Mouse (Mus musculus): ENCODE data around the gene Exoc2. TPM values are rescaled to one million over a fixed set of nuclear protein-coding genes. Genes with fewer than 3 reads are reported as not detected.

Exoc2 gene
- polyA plus RNA-seq, 1 experiment from 2014 or later = 47.0 TPM

DNA sequence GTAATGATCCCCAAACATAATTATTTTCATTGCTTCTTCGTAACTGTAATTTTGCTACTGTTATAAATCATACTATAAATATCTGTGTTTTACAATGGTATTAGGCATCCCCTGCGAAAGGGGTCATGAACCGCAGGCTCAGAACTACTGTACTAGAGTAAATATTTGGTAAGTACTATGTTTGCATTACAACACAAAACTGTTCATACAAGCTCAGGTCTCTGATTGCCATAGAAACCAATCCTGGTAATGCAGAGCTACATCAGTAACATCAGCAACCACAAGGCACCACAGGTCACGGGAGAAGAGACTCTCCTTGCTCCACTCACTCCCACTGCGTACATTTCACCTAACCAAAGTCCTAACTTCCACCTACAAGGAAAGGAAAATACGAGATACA lies 49.6 kb downstream of the Exoc2 start:
- Histone ChIP-seq H3K9me3 (ENCODE audit: low read depth, low read length) (no peaks in the 10 kb centered on the region), H3K27ac (ENCODE audit: low read depth) (no peak overlapping the region), H3K4me3 (ENCODE audit: low read depth, low read length) (no peak overlapping the region), H3K27me3 (ENCODE audit: insufficient read depth, low read length) (no peaks in the 10 kb centered on the region), H3K9ac (no peak overlapping the region), H3K4me2 (no peak overlapping the region), H3K4me1 (ENCODE audit: insufficient read depth) (no peaks in the 10 kb centered on the region), H3K36me3 (ENCODE audit: insufficient read depth) (peaks cover 10% of the 10 kb centered on the region; the same call in 1 of the 2 replicates)
- DNase-seq = no peak
- no peak for TF ChIP-seq CTCF (IDR thresholded peaks at IDR 0.05; ENCODE audit: low read depth)
- ATAC-seq (ENCODE audit: insufficient read depth) = no peak
- 70% methylated on average over 6 of the region's 6 CpGs for WGBS

DNA sequence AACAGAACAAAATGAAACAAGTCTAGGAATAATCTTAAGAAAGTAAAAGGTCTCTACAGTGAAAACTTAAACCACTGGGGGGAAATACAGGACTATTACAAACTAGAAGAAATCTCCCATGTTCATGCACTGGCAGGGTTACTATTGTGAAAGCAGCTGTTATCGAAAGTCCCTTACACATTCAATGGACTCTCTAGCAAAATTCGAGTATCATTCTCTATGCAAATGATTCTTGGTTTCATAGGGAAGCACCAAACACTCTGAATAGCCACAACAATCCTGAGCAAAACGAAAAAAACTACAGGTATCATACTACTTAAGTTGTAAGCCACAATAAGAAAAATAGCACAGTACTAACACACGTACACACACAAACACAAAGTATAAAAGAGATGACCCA lies 52.0 kb downstream of the Exoc2 start:
- 87% methylated on average over 4 of the region's 4 CpGs for WGBS
- Histone ChIP-seq H3K36me3 (ENCODE audit: insufficient read depth) (peaks cover 13% of the 10 kb centered on the region; the same call in 1 of the 2 replicates), H3K4me2 (no peak overlapping the region), H3K27me3 (ENCODE audit: insufficient read depth, low read length) (no peaks in the 10 kb centered on the region), H3K4me1 (ENCODE audit: insufficient read depth) (no peaks in the 10 kb centered on the region), H3K9ac (no peak overlapping the region), H3K9me3 (ENCODE audit: low read depth, low read length) (no peaks in the 10 kb centered on the region), H3K4me3 (ENCODE audit: low read depth, low read length) (no peak overlapping the region), H3K27ac (ENCODE audit: low read depth) (no peak overlapping the region)
- ATAC-seq (ENCODE audit: insufficient read depth) (no peak), DNase-seq (no peak)
- no peak for TF ChIP-seq CTCF (IDR thresholded peaks at IDR 0.05; ENCODE audit: low read depth)

DNA sequence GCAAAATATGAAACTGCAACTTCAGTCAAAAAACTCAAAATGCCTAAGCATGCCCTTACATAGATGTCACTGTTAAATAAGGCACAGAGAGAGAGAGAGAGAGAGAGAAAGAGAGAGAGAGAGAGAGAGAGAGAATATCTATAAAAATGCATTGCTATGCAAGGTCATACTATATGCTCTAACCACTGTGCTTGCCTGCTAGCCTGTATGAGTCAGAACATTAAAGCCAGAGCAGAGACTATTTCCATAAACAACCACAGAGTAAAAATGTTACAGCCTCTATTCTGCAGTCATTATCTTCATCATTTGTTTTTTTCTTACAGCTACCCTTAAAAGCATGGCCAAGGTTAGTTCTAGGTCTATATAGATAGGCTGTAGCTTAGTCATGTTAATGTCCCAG lies 60.1 kb downstream of the Exoc2 start:
- no peak overlapping the region for H3K4me2 ChIP-seq
- ATAC-seq (ENCODE audit: insufficient read depth) = no peak
- no peaks in the 10 kb centered on the region for H3K9me3 ChIP-seq (ENCODE audit: low read depth, low read length)
- peaks cover 4% of the 10 kb centered on the region; the same call in 1 of the 2 replicates for H3K4me1 ChIP-seq (ENCODE audit: insufficient read depth)
- H3K4me3 ChIP-seq (ENCODE audit: low read depth, low read length) = no peak overlapping the region
- no peak overlapping the region for H3K27ac ChIP-seq (ENCODE audit: low read depth)
- DNase-seq = no peak
- peaks cover 11% of the 10 kb centered on the region; the same call in 1 of the 2 replicates for H3K36me3 ChIP-seq (ENCODE audit: insufficient read depth)
- no peaks in the 10 kb centered on the region for H3K27me3 ChIP-seq (ENCODE audit: insufficient read depth, low read length)
- no peak overlapping the region for H3K9ac ChIP-seq
- no peak for TF ChIP-seq CTCF (IDR thresholded peaks at IDR 0.05; ENCODE audit: low read depth)

DNA sequence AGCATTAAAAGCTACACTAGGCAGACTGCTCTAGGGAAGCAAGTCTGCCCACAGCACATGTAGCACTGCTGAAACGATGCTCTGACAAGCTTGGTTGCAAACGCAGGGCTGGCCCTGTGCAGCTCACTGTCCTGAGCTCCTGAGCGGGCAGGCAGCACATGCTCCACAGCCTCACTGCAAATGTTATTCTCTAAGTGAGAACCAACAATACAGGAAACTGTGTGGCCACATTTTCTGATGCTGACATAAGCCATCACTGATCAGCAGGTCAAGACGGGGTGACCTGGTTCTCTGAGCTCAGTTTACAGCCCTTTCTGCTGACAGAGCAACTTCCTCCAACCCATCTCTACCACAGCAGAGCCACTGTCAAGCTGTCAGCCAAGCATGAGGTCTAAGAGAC lies 60.9 kb downstream of the Exoc2 start:
- Histone ChIP-seq H3K9me3 (ENCODE audit: low read depth, low read length) (no peaks in the 10 kb centered on the region), H3K9ac (no peak overlapping the region), H3K36me3 (ENCODE audit: insufficient read depth) (peaks cover 11% of the 10 kb centered on the region; the same call in 1 of the 2 replicates), H3K27me3 (ENCODE audit: insufficient read depth, low read length) (no peaks in the 10 kb centered on the region), H3K4me1 (ENCODE audit: insufficient read depth) (peaks cover 4% of the 10 kb centered on the region; the same call in 1 of the 2 replicates), H3K4me3 (ENCODE audit: low read depth, low read length) (no peak overlapping the region), H3K27ac (ENCODE audit: low read depth) (peak overlapping the region; percentile 58; the same call in 1 of the 2 replicates), H3K4me2 (no peak overlapping the region)
- ATAC-seq (ENCODE audit: insufficient read depth) = peak; percentile 60; the same call in 1 of the 2 replicates
- WGBS = 9% methylated on average over 4 of the region's 4 CpGs
- peak; percentile 58 for DNase-seq
- TF ChIP-seq CTCF (IDR thresholded peaks at IDR 0.05; ENCODE audit: low read depth) = no peak

DNA sequence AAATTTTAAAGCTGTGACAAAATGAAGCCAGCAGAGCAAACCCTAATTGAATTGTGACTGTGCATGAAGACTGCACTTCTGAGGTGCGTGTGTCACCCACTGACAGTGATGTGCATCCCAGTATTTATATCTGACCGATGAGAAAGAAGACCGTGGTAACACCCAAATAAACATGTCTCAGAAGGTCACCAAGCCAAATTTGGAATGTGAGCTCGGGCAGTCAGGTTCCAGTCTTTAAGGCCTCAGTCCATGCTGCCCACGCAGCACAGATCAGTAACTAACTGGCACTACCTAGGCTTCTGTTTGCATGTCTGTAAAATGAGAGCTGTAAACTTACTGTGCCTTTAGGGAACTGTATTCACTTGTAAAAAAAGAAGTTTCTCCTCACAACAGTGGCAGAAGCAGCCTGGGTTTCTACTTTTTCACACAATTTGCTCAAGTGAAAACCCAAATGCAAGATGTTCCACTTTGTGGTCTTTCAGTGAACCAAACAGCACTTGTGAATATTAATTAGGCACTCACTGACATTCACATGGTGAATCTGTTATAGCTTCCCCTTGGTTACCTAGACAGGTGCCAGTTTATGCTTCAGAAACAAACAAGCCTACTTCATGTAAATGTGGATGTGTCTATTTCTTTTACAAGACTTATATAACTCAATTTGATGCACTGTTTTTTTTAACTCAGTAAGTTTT lies 61.8 kb downstream of the Exoc2 start:
- Histone ChIP-seq H3K27me3 (ENCODE audit: insufficient read depth, low read length) (no peaks in the 10 kb centered on the region), H3K9me3 (ENCODE audit: low read depth, low read length) (no peaks in the 10 kb centered on the region), H3K4me2 (no peak overlapping the region), H3K9ac (no peak overlapping the region), H3K4me3 (ENCODE audit: low read depth, low read length) (no peak overlapping the region), H3K36me3 (ENCODE audit: insufficient read depth) (peaks cover 11% of the 10 kb centered on the region; the same call in 1 of the 2 replicates), H3K4me1 (ENCODE audit: insufficient read depth) (peaks cover 4% of the 10 kb centered on the region; the same call in 1 of the 2 replicates), H3K27ac (ENCODE audit: low read depth) (no peak overlapping the region)
- WGBS = 43% methylated on average over 5 of the region's 5 CpGs
- ATAC-seq (ENCODE audit: insufficient read depth) = no peak
- no peak for DNase-seq
- no peak for TF ChIP-seq CTCF (IDR thresholded peaks at IDR 0.05; ENCODE audit: low read depth)

DNA sequence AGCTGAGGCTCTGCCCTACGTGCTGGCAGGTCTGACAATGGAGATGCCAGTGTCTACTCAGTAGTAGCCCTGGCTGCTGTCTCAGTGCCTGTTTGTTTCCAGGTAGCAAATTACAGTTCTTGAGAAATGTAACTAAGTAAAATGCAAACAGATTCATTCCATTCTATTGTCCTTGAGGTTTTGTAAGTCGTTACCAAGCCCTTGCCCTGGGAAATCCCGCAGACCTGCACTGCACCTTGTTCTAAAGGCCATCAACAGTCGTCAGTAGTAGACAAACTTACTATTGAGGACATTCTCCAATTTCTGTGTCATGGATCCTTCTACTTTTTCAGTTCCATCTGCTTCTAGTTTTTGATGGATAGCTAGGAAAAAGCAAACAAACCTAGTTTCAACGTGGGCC lies 63.0 kb downstream of the Exoc2 start:
- peaks cover 4% of the 10 kb centered on the region; the same call in 1 of the 2 replicates for H3K4me1 ChIP-seq (ENCODE audit: insufficient read depth)
- H3K4me2 ChIP-seq = no peak overlapping the region
- H3K27ac ChIP-seq (ENCODE audit: low read depth) = no peak overlapping the region
- ATAC-seq (ENCODE audit: insufficient read depth) (no peak), DNase-seq (no peak)
- no peak overlapping the region for H3K4me3 ChIP-seq (ENCODE audit: low read depth, low read length)
- peaks cover 9% of the 10 kb centered on the region; the same call in 1 of the 2 replicates for H3K36me3 ChIP-seq (ENCODE audit: insufficient read depth)
- H3K9me3 ChIP-seq (ENCODE audit: low read depth, low read length) = no peaks in the 10 kb centered on the region
- TF ChIP-seq CTCF (IDR thresholded peaks at IDR 0.05; ENCODE audit: low read depth) = no peak
- no peak overlapping the region for H3K9ac ChIP-seq
- 55% methylated on average over 5 of the region's 5 CpGs for WGBS
- no peaks in the 10 kb centered on the region for H3K27me3 ChIP-seq (ENCODE audit: insufficient read depth, low read length)

DNA sequence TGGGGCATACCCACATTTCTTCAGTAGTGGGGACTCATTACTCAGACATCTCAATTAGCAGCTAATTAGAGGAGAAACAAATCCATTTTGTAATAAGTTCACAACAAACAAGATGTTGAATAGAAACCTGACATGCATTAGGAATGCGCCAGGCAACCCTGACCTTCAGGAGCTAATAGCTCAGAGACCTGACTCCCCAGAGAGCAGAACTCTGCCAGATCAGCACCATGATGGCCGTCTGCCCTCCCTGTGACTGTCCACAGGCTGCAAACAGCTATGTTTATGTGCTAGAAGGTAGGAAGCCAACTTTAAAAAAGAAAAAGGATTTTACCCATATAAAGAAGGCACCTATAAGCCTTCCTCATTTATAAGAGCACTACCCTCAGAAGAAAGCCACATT lies 71.6 kb downstream of the Exoc2 start:
- Histone ChIP-seq H3K9ac (no peak overlapping the region), H3K27ac (ENCODE audit: low read depth) (no peak overlapping the region), H3K36me3 (ENCODE audit: insufficient read depth) (peaks cover 25% of the 10 kb centered on the region), H3K27me3 (ENCODE audit: insufficient read depth, low read length) (no peaks in the 10 kb centered on the region), H3K9me3 (ENCODE audit: low read depth, low read length) (no peaks in the 10 kb centered on the region), H3K4me1 (ENCODE audit: insufficient read depth) (no peaks in the 10 kb centered on the region), H3K4me3 (ENCODE audit: low read depth, low read length) (no peak overlapping the region), H3K4me2 (no peak overlapping the region)
- TF ChIP-seq CTCF (IDR thresholded peaks at IDR 0.05; ENCODE audit: low read depth) = no peak
- DNase-seq (no peak), ATAC-seq (ENCODE audit: insufficient read depth) (no peak)
- WGBS = 62% methylated on average over 2 of the region's 2 CpGs

Measured in lung, embryonic 14.5 days (tissue).